Mouse (Mus musculus): ENCODE results near the gene Ebf1. TPM values are rescaled to one million over a fixed set of nuclear protein-coding genes. Genes with fewer than 3 reads are reported as not detected.
A peak's percentile ranks its signal among the peaks of the same experiment; 100 is the strongest.
"Not testable (repeated sequence)": the region's sequence is repeated elsewhere in the genome, so short reads cannot be mapped to it uniquely, and the experiment has no call there.

Ebf1 gene
- total RNA-seq (2015; ENCODE audit: low replicate concordance), result 16.2 and 21.0 TPM in 2 replicates
- total RNA-seq (2017; ENCODE audit: low replicate concordance), result 3.7 and 7.6 TPM in 2 replicates

DNA sequence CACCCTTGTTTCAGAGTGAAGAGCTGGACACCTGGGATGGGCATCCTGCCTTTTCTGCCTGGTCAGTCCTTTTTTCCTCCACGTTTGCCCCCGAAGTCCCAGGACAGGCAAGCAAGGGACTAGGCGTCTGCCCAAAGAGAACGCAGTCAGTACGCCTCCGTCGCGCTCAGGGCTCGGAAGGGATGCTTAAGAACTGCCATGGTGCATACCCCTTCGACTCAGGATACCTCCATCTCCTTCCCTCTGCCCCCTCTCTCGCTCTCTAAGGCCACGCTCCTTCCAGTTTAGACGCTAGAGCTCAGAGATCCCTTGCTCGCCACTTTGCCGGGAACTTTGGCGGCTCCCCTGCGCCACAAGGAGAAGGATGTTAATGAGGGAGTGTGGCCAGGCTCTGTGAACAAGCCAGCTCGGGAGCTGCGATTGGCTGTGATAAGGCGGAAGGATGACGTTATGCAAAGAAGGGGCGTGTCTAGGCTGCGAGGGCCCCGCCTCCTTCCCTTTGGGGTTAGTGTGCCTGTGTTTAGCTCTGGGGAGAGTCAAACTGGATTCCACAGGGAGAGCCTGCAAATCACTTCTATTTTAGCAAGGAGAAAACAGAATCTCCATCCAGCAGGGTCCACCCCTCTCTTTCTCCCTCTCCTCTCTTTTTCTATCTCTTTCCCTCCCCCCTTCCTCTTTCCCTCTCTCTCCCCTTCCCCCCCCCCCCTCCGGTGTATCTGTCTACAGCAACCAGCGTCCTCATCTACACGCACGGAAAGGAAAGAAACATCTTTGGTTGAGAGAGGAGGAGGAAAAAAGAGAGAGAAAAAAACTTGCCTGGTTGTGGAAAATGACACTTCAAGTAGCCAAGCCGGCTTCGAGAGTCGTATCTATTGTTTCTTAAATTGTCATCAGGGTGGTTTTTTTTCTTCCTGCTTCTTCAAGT lies at the start of gene Ebf1:
Ebf1 (plus strand) TSS at position 530 of the 925 bp plus-strand sequence.
- ATAC-seq (replicated peaks; ENCODE audit: low FRiP score, poor library complexity, severe bottlenecking), result peak; percentile 59; the same call in 1 of the 2 replicates

DNA sequence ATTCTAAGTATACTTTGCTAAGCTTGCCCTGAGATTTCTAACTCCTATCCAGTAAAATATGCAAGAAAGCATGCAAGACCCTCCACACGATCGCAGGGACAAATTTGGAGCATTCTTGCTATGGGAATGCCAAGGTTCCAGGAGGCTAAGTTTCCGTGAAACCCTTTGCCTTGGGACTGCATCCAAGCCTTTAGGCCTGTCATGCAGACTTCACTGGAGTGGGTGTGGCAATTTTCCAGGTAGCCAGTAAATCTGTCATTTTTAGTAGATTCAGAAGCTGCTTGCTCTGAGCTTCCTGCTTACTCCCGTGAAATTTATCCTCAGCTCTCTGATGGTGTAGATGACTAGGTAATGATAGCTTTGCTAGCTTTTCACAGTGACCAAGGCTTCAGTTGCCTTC lies 46.8 kb upstream of the Ebf1 start:
- ATAC-seq (replicated peaks; ENCODE audit: low FRiP score, poor library complexity, severe bottlenecking), result not testable (repeated sequence)

GRCm38 (mm10) chr11:44572781-44573180 lies 44.3 kb upstream of the Ebf1 start:
- no peak for ATAC-seq (replicated peaks; ENCODE audit: low FRiP score, poor library complexity, severe bottlenecking)

GRCm38 (mm10) chr11:44573396-44573795 lies 43.7 kb upstream of the Ebf1 start:
- no peak for ATAC-seq (replicated peaks; ENCODE audit: low FRiP score, poor library complexity, severe bottlenecking)

DNA sequence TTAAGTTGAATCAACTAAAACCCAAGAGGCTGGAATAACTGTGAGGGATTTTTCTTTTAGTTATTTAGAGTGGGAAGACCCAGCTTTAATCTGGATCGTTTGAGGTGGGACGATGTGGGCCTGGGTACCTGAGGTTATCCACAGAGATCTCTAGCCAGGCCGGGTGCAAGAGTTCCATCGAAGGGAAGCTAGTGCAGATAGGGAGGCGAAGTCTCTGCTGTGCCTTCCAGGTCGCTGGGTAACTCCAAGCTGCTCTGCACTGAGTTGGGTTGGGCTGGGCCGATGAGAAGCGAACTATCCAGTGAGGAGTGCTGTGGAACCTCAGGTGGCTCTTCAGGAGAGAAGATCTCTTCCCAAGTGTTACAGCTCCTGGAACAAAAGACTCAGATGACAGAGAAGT lies 42.7 kb upstream of the Ebf1 start:
- no peak for ATAC-seq (replicated peaks; ENCODE audit: low FRiP score, poor library complexity, severe bottlenecking)

DNA sequence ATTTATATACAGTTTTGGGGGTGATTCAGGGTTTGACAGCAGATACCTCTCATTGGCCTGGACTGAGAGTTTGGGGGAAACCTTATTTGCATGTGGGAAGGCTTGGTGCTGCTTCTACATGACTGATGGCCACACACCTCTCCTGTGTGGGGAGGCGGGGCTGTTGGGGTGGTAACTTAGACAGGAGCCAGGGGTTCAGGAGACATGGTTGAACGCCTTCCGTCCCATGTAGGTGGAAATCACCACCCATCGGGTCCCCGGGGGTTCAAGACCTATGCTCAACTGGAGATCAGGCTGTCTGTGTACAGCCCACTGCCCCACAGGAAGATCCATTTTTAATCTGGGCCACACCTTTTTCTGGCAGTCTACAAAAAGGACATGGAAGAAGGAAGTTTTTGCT lies 42.3 kb upstream of the Ebf1 start:
- no peak for ATAC-seq (replicated peaks; ENCODE audit: low FRiP score, poor library complexity, severe bottlenecking)

- no peak for ATAC-seq (replicated peaks; ENCODE audit: low FRiP score, poor library complexity, severe bottlenecking)
Measured at GRCm38 (mm10) chr11:44577911-44578310, 39.2 kb upstream of the Ebf1 start.

DNA sequence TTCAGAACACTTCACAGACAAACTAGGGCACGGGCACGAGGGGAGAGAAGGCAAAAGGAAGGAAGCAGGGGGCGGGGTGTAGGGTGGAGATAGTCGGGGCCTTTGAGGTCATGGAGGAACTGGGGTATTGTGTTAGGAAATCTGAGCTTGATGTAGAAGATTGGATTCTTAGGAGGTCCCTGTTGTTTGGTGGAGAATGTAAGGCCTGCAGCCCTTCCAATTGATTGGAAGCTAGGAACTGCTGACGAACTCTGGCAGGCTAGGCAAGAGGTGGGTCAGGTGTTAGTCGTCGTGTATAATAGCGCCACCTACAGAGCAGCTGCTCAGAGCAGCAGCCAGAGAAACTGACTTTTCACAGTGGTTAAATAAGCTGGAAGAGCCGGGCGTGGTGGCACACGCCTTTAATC lies 35.8 kb upstream of the Ebf1 start:
- peak; percentile 79 for ATAC-seq (replicated peaks; ENCODE audit: low FRiP score, poor library complexity, severe bottlenecking)

DNA sequence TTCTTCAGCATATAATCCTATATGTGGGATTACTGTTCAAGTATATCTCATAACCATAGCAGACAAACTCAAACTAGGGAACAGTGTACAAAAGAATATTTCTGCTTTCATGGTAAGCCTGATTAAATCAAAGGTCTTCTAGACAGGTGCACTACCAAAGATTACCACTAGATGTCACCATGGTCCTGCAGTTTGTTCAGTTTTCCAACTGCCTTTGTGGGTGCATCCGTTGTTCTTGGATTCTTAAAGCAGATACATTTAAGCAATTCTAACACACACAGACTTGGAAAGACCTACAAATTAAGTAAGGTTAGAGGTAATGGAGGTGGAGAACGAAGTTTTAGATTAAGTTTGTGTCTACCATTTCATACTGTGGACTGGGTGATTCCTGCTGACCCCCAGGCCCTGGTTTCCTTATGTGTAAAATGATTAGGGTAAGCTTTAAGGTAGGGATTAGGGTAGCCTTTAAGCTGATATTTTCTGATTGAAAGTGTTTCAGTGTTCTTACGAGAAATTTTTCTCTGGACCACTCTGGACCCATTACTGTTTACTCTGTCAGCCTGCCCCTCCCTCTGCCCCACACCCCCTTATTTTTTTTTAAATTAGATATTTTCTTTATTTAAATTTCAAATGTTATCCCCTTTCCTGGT lies 30.9 kb upstream of the Ebf1 start:
- ATAC-seq (replicated peaks; ENCODE audit: low FRiP score, poor library complexity, severe bottlenecking), result peak; percentile 70

- ATAC-seq (replicated peaks; ENCODE audit: low FRiP score, poor library complexity, severe bottlenecking), result no peak
Measured at GRCm38 (mm10) chr11:44593016-44593415, 24.1 kb upstream of the Ebf1 start.

GRCm38 (mm10) chr11:44594768-44595167 lies 22.3 kb upstream of the Ebf1 start:
- no peak for ATAC-seq (replicated peaks; ENCODE audit: low FRiP score, poor library complexity, severe bottlenecking)

DNA sequence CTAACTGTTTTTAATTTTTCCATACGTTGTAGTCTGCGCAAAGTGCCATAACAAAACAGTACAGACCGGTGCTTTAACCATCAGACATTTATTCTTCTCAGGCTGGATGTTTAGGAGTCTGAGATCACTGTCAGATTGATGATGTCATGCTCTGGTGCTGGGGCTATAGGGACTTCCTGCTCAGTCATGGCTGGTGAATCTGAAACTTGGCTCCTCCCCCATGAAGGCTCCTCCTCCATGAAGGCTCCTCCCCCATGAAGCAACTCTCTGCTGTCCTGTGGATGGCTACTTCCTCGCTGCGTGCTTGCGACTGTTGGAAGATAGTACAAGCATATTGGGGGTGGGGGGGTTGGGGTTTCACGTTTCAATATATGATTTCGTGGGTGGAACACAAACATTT lies 10.2 kb upstream of the Ebf1 start:
- no peak for ATAC-seq (replicated peaks; ENCODE audit: low FRiP score, poor library complexity, severe bottlenecking)

DNA sequence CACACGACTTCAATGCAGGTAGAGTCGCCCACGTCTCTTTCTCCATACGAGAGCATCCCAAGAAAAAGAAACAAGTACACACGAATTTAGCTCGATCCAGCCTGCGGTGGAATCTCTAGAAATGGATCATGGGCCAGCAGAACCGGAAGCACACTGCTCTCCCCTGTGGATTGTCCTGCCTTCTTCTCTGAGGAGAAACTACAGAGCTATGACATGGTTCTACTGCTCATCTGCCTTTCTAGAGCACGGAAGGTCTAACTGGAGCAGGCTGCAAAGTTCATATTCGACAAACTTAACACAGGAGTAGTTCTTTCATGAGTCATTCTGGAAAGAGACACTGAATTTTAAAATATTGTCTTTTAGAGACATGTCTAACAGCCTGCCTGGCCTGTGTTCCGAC lies 8.5 kb upstream of the Ebf1 start:
- ATAC-seq (replicated peaks; ENCODE audit: low FRiP score, poor library complexity, severe bottlenecking), result no peak

GRCm38 (mm10) chr11:44610971-44611781 lies 5.9 kb upstream of the Ebf1 start:
- no peak for ATAC-seq (replicated peaks; ENCODE audit: low FRiP score, poor library complexity, severe bottlenecking)

GRCm38 (mm10) chr11:44612156-44612555 lies 5.0 kb upstream of the Ebf1 start:
- ATAC-seq (replicated peaks; ENCODE audit: low FRiP score, poor library complexity, severe bottlenecking), result no peak

GRCm38 (mm10) chr11:44612681-44613410 lies 4.3 kb upstream of the Ebf1 start:
- no peak for ATAC-seq (replicated peaks; ENCODE audit: low FRiP score, poor library complexity, severe bottlenecking)

- no peak for ATAC-seq (replicated peaks; ENCODE audit: low FRiP score, poor library complexity, severe bottlenecking)
Measured at GRCm38 (mm10) chr11:44613411-44614180, 3.5 kb upstream of the Ebf1 start.

DNA sequence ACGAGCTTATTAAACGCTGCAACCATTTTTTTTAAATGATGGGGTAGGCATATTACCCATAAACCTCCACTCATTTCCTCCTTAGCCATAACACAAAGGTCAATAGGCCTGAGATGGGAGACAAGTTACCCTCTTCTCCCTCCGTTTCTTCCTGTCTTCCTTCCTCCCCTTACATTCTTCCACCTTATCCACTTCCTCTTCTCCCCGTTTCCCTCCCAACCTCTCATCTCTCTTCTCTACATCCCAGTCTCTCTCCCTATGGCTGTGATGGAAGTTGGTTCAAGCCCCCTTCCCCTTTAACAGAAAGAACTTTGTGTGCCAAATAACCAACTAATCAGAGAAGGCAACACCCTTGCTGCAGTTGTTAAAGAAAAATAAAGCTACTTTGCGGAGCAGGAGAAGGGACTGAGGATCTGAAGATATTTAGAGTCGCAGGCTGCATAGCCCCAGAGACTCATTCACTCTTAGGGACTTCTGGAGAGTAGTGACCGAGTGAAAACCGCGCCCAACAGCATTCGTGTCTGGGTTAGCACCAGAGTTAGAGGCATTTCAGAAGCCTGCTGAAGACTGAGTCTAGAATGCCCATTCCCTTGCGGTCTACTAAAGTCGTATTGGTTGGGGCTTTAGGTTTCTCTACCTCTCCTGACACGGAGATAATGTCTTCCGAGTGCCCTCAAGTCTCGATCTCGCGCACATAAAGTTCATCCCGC lies 884 bp upstream of the Ebf1 start:
- no peak for ATAC-seq (replicated peaks; ENCODE audit: low FRiP score, poor library complexity, severe bottlenecking)

Measured in erythroid progenitor cell, adult 5-6 weeks (primary cell).